Mouse (Mus musculus) MEL (cell line): ENCODE data around the gene Ptges3.

ENCODE experiments used
- CTCF ChIP-seq, 3 experiments: IDR thresholded peaks in 2 of 3; conservative IDR thresholded peaks in 1 of 3; 2 replicates each; pipeline ENCODE4 v1.5.1; 2011 to 2012; ENCODE audit warnings: low read length in 3 of 3, low read depth in 2 of 3, mild to moderate bottlenecking in 2 of 3, improper control_type of control experiment in 1 of 3, inconsistent platforms in 1 of 3, mixed read lengths in 1 of 3, moderate library complexity in 1 of 3; ENCODE audit not compliant: control insufficient read depth in 1 of 3, insufficient read depth in 1 of 3, poor library complexity in 1 of 3, severe bottlenecking in 1 of 3
- MYC ChIP-seq: IDR thresholded peaks from 2 replicates; pipeline ENCODE4 v1.6.1; 2011; ENCODE audit warnings: low read depth, mild to moderate bottlenecking, low read length, improper control_type of control experiment, moderate library complexity
- UBTF ChIP-seq: IDR thresholded peaks from 2 replicates; pipeline ENCODE4 v1.6.1; 2012; ENCODE audit warnings: low read depth, mild to moderate bottlenecking, inconsistent platforms, low read length, improper control_type of control experiment, moderate library complexity, borderline replicate concordance; ENCODE audit not compliant: insufficient read depth

DNA sequence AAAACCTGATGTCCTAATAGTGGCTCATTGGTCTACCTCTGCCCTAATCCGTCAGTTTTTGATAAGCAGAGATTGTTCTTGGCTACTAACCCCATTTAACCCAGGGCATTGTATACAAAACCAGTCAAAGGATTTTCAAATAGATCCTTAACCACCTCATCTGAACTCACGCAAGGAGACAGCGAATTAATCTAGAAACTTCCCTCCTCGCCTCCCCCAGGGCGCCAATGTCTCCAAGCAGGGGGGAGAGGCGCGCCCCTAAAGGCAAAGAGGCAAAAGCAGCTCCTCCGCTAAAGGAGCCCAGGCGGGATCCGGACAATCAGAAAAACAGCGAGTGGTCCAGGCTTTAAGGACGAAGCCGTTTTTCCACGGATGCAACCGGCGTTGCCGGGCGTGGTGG, 570 bp upstream of the Ptges3 start:
- TF ChIP-seq CTCF (IDR thresholded peaks at IDR 0.05 in 2 of 3, conservative IDR thresholded peaks at IDR 0.05 in 1 of 3; ENCODE audit: control insufficient read depth in 1 of 3, insufficient read depth in 1 of 3, low read depth in 2 of 3, low read length in 3 of 3, poor library complexity in 1 of 3, severe bottlenecking in 1 of 3) (no peak), MYC (0 out of 2 replicates have a peak, but pooled peaks have one; percentile 63), UBTF (no peak; the same call in 1 of the 2 replicates)
